ENCODE assay signal across 25 mouse cellular contexts in genomic region chr11:47982152-47982551, GRCm38 (mm10). TPM values are rescaled to one million over a fixed set of nuclear protein-coding genes. Genes with fewer than 3 reads are reported as not detected.
A peak's percentile ranks its signal among the peaks of the same experiment; 100 is the strongest.
DNase-seq lines count a peak whose midpoint lies in the region; ATAC-seq lines count a peak whose summit lies in the region.
"Had no signal": no experiment of that assay in that cellular context is flagged by ENCODE, and none has a peak within 500 bp of the region (broad histone marks: within the 10 kb centered on the region; RNA-seq: fewer than 3 reads in every experiment).

No protein-coding gene starts in this region.

- H3K4me1 ChIP-seq in forebrain, embryonic 14.5 days (ENCODE audit: control insufficient read depth, insufficient read depth, low read length), result no peaks in the 10 kb centered on the region
- no peaks in the 10 kb centered on the region for H3K4me1 ChIP-seq in forebrain, embryonic 11.5 days (replicated peaks; ENCODE audit: control insufficient read depth, insufficient read depth, low read length)
- H3K4me1 ChIP-seq: embryonic facial prominence, embryonic 12.5 days; hindbrain, embryonic 12.5 days had no signal

- H3K27ac ChIP-seq in forebrain, embryonic 14.5 days (ENCODE audit: low read depth, low read length), result no peak overlapping the region
- H3K27ac ChIP-seq in forebrain, embryonic 11.5 days (ENCODE audit: low read depth, low read length), result no peak overlapping the region
- H3K27ac ChIP-seq: embryonic facial prominence, embryonic 12.5 days; gastrocnemius, adult 2 months; hindbrain, embryonic 12.5 days; hindbrain, embryonic 15.5 days had no signal

- no peak overlapping the region for H3K9ac ChIP-seq in forebrain, embryonic 14.5 days (ENCODE audit: low read length)
- no peak overlapping the region for H3K9ac ChIP-seq in forebrain, embryonic 11.5 days (ENCODE audit: low read length)
- H3K9ac ChIP-seq: embryonic facial prominence, embryonic 12.5 days; hindbrain, embryonic 12.5 days; hindbrain, embryonic 15.5 days had no signal

- H3K4me3 ChIP-seq in forebrain, embryonic 14.5 days (ENCODE audit: low read depth, low read length), result no peak overlapping the region
- H3K4me3 ChIP-seq in forebrain, embryonic 11.5 days (ENCODE audit: low read depth, low read length), result no peak overlapping the region
- H3K4me3 ChIP-seq: embryonic facial prominence, embryonic 12.5 days; erythroblast, embryonic 14.5 days; gastrocnemius, adult 2 months; hindbrain, embryonic 12.5 days; hindbrain, embryonic 15.5 days had no signal

- H3K9me3 ChIP-seq in forebrain, embryonic 14.5 days (replicated peaks; ENCODE audit: control insufficient read depth, low read length), result no peaks in the 10 kb centered on the region
- H3K9me3 ChIP-seq in forebrain, embryonic 11.5 days (ENCODE audit: control insufficient read depth, low read length), result no peaks in the 10 kb centered on the region
- H3K9me3 ChIP-seq: embryonic facial prominence, embryonic 12.5 days; G1E; hindbrain, embryonic 12.5 days; hindbrain, embryonic 15.5 days had no signal

- no peaks in the 10 kb centered on the region for H3K36me3 ChIP-seq in forebrain, embryonic 14.5 days (ENCODE audit: control insufficient read depth, insufficient read depth, low read length)
- no peaks in the 10 kb centered on the region for H3K36me3 ChIP-seq in forebrain, embryonic 11.5 days (ENCODE audit: control insufficient read depth, insufficient read depth, low read length)
- H3K36me3 ChIP-seq: embryonic facial prominence, embryonic 12.5 days; G1E; hindbrain, embryonic 12.5 days; hindbrain, embryonic 15.5 days had no signal

- H3K27me3 ChIP-seq in forebrain, embryonic 14.5 days (replicated peaks; ENCODE audit: control insufficient read depth, insufficient read depth, low read length), result no peaks in the 10 kb centered on the region
- H3K27me3 ChIP-seq in forebrain, embryonic 11.5 days (ENCODE audit: control insufficient read depth, insufficient read depth, low read length), result no peaks in the 10 kb centered on the region
- H3K27me3 ChIP-seq: CH12.LX, Patski had no signal

- no peak overlapping the region for H3K4me2 ChIP-seq in forebrain, embryonic 14.5 days (ENCODE audit: low read length)
- no peak overlapping the region for H3K4me2 ChIP-seq in forebrain, embryonic 11.5 days (ENCODE audit: low read depth, low read length, severe bottlenecking)
- H3K4me2 ChIP-seq: embryonic facial prominence, embryonic 12.5 days; heart, embryonic 11.5 days; hindbrain, embryonic 12.5 days; hindbrain, embryonic 15.5 days had no signal

- ATAC-seq in forebrain, embryonic 14.5 days, result 0 out of 2 replicates have a peak, but pooled peaks have one; percentile 42
- no peak for ATAC-seq in forebrain, embryonic 11.5 days (replicated peaks; ENCODE audit: low FRiP score)
- ATAC-seq in frontal cortex, adult (ENCODE audit: low TSS enrichment), result peak; percentile 76
- ATAC-seq: intestine, postnatal 0 days; Patski had no signal

- peak; percentile 34 for DNase-seq in forebrain, embryonic 14.5 days (ENCODE audit: low spot score)
- no peak for DNase-seq in forebrain, embryonic 11.5 days (ENCODE audit: low spot score)
- DNase-seq in frontal cortex, postnatal 10 days (ENCODE audit: low spot score in 2 of 2), result no peak
- peak; percentile 22 for DNase-seq in right cerebral cortex, adult 18-20 months
- DNase-seq in right cerebral cortex, adult 2 months (ENCODE audit: low spot score in 2 of 2), result no peak
- DNase-seq in adrenal gland, postnatal 36 days, result no peak
- DNase-seq: adrenal gland, postnatal 10 days; B cell, adult 2 months; cerebellum, adult 18-20 months; cerebellum, adult 9-10 months; cerebellum, postnatal 14 days; gastrocnemius, adult 2 months; gastrocnemius, postnatal 14 days; heart, adult 11 months had no signal

- WGBS in forebrain, embryonic 14.5 days, result 44% methylated on average over 1 of the region's 1 CpGs
- WGBS in forebrain, embryonic 11.5 days, result 70% methylated on average over 1 of the region's 1 CpGs

RNA-seq across cellular contexts. Expression of gene Sgcd, which starts 6.6 kb away (rescaled TPM):
- polyA plus RNA-seq in forebrain, embryonic 14.5 days (2014; fragmentation: Nextera tagmentation; extraction: Ambion mirVana), result 0.91 and 2.1 TPM in 2 replicates
- 2.3 TPM in 2 replicates for polyA plus RNA-seq in forebrain, embryonic 11.5 days (2014; fragmentation: Nextera tagmentation; extraction: Ambion mirVana)
- total RNA-seq in adrenal gland, postnatal 36 days (2021), result 10 to 100 TPM in 1 of 2 experiments, 1 to 10 TPM in 1; 9.8 to 12.3 TPM
- total RNA-seq: hematopoietic stem cell, adult 5-6 weeks had no signal
- polyA plus RNA-seq: erythroblast, embryonic 14.5 days; G1E; Patski had no signal

Comparison
In these comparisons a context has a peak if more than half of its experiments do, and no peak if none do; other contexts are left out.
1. DNase-seq: peak in forebrain, embryonic 14.5 days (single experiment) and right cerebral cortex, adult 18-20 months (single experiment); none in forebrain, embryonic 11.5 days (single experiment), frontal cortex, postnatal 10 days (0 of 2), right cerebral cortex, adult 2 months (0 of 2) and adrenal gland, postnatal 36 days (0 of 2).